In genomic region chr16:78877941-78878340, GRCm38 (mm10) we compare ENCODE assay signal across 14 mouse cellular contexts. TPM values are rescaled to one million over a fixed set of nuclear protein-coding genes. Genes with fewer than 3 reads are reported as not detected.
DNase-seq lines count a peak whose midpoint lies in the region.
"Had no signal": no experiment of that assay in that cellular context is flagged by ENCODE, and none has a peak within 500 bp of the region (broad histone marks: within the 10 kb centered on the region; RNA-seq: fewer than 3 reads in every experiment).

No protein-coding gene starts in this region.

- intact Hi-C loops in left cerebral cortex, postnatal 14 days (cut with DNase I), result no loop called here

- peak; percentile 71 for DNase-seq in 416B (ENCODE audit: low read depth)
- DNase-seq in CD4-positive helper T cell, adult 2 months (ENCODE audit: low read depth, low spot score), result peak; percentile 8
- peak; percentile 16 for DNase-seq in brain, adult 2 months (ENCODE audit: low read depth, low spot score)
- peak; percentile 28 for DNase-seq in induced T-regulatory cell, adult 2 months (ENCODE audit: low read depth)
- DNase-seq in cerebellum, adult 8-10 months, result no peak
- no peak for DNase-seq in left cerebral cortex, postnatal 14 days (ENCODE audit: low spot score in 2 of 2)
- no peak for DNase-seq in adrenal gland, postnatal 14 days
- DNase-seq: kidney, adult 18-20 months; kidney, postnatal 4 days; lung, adult 18-20 months; right cerebral cortex, adult 18-20 months had no signal

RNA-seq across cellular contexts. Expression of gene Chodl, which starts 52.8 kb away (rescaled TPM):
- 1 to 10 TPM; 1.3 to 3.7 TPM for total RNA-seq in left cerebral cortex, postnatal 14 days (2021)
- 0.48 and 0.83 TPM in 2 replicates for total RNA-seq in adrenal gland, postnatal 14 days (2021)
- total RNA-seq: common myeloid progenitor, adult 5-6 weeks; megakaryocyte progenitor cell, adult 5-6 weeks; monocyte, adult 5-6 weeks had no signal

Comparison
In these comparisons a context has a peak if more than half of its experiments do, and no peak if none do; other contexts are left out.
1. DNase-seq: peak in 416B (single experiment), CD4-positive helper T cell, adult 2 months (single experiment), brain, adult 2 months (single experiment) and induced T-regulatory cell, adult 2 months (single experiment); none in cerebellum, adult 8-10 months (single experiment), left cerebral cortex, postnatal 14 days (0 of 2) and adrenal gland, postnatal 14 days (single experiment).